Mouse (Mus musculus) CH12.LX (cell line): ENCODE measurements around the gene Dscam.

Experiments
- CHD1 ChIP-seq: IDR thresholded peaks from 2 replicates; pipeline ENCODE4 v1.6.1; 2012; ENCODE audit warnings: low read depth, low read length, improper control_type of control experiment, inconsistent platforms
- CTCF ChIP-seq, 2 experiments: IDR thresholded peaks in 1 of 2; conservative IDR thresholded peaks in 1 of 2; 2 replicates each; pipeline ENCODE4 v1.5.1; 2011 to 2012; ENCODE audit warnings: low read depth in 2 of 2, low read length in 2 of 2, improper control_type of control experiment in 1 of 2, inconsistent platforms in 1 of 2, mild to moderate bottlenecking in 1 of 2, moderate library complexity in 1 of 2
- E2F4 ChIP-seq: IDR thresholded peaks from 2 replicates; pipeline ENCODE4 v1.6.1; 2011; ENCODE audit warnings: low read depth, low read length, improper control_type of control experiment; ENCODE audit not compliant: insufficient replicate concordance
- EP300 ChIP-seq: IDR thresholded peaks from 2 replicates; pipeline ENCODE4 v1.6.1; 2011; ENCODE audit warnings: low read length, improper control_type of control experiment
- POLR2A ChIP-seq: IDR thresholded peaks from 2 replicates; pipeline ENCODE4 v1.6.1; 2011; ENCODE audit warnings: low read depth, mild to moderate bottlenecking, improper control_type of control experiment, low read length

GRCm38 (mm10) chr16:97002189-97002588 is 168.4 kb downstream of the Dscam start:
- no peak for TF ChIP-seq POLR2A
- no peak for TF ChIP-seq CTCF (conservative IDR thresholded peaks at IDR 0.05 in 1 of 2, IDR thresholded peaks at IDR 0.05 in 1 of 2; ENCODE audit: low read depth in 2 of 2, low read length in 2 of 2)
- no peak for TF ChIP-seq EP300
- TF ChIP-seq CHD1 = no peak
- no peak for TF ChIP-seq E2F4
